In the genomic region with DNA sequence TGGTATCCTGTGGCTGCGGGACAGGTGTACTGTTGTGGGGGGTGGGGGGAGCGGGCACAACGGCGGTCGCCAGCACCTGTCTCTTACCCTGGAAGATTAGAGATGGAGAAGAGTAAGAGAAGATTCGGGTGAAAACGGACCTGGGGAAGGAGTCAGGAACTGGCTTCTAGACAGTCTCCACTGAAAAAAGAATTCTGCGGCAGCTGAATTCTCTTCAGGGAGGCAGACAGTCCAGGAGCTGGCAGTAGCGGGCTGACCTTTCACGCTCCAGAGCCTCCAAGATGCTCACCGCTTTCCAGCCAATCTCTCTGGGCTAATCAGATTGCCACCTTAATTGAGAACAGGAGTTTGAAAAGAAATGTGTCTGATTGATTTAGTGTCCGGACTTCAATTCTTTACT, we compare ENCODE assay signal across 11 mouse cellular contexts. TPM values are rescaled to one million over a fixed set of nuclear protein-coding genes. Genes with fewer than 3 reads are reported as not detected.
A peak's percentile ranks its signal among the peaks of the same experiment; 100 is the strongest.
DNase-seq lines count a peak whose midpoint lies in the region; ATAC-seq lines count a peak whose summit lies in the region.
"Had no signal": no experiment of that assay in that cellular context is flagged by ENCODE, and none has a peak within 500 bp of the region (broad histone marks: within the 10 kb centered on the region; RNA-seq: fewer than 3 reads in every experiment).

No protein-coding gene starts in this region.

- no peaks in the 10 kb centered on the region for H3K36me3 ChIP-seq in forebrain, embryonic 13.5 days (ENCODE audit: poor library complexity, severe bottlenecking)
- no peaks in the 10 kb centered on the region for H3K36me3 ChIP-seq in forebrain, embryonic 11.5 days (ENCODE audit: control insufficient read depth, insufficient read depth, low read length)
- H3K36me3 ChIP-seq in embryonic facial prominence, embryonic 10.5 days (replicated peaks) = no peaks in the 10 kb centered on the region
- H3K36me3 ChIP-seq in midbrain, embryonic 12.5 days = no peaks in the 10 kb centered on the region

- H3K4me3 ChIP-seq in forebrain, embryonic 13.5 days = no peak overlapping the region
- no peak overlapping the region for H3K4me3 ChIP-seq in forebrain, embryonic 11.5 days (ENCODE audit: low read depth, low read length)
- no peak overlapping the region for H3K4me3 ChIP-seq in embryonic facial prominence, embryonic 10.5 days
- H3K4me3 ChIP-seq in midbrain, embryonic 12.5 days = no peak overlapping the region

- H3K27me3 ChIP-seq in forebrain, embryonic 13.5 days = no peaks in the 10 kb centered on the region
- no peaks in the 10 kb centered on the region for H3K27me3 ChIP-seq in forebrain, embryonic 11.5 days (ENCODE audit: control insufficient read depth, insufficient read depth, low read length)
- H3K27me3 ChIP-seq in embryonic facial prominence, embryonic 10.5 days (replicated peaks; ENCODE audit: low read depth, poor library complexity, severe bottlenecking) = no peaks in the 10 kb centered on the region
- H3K27me3 ChIP-seq in midbrain, embryonic 12.5 days = no peaks in the 10 kb centered on the region

- no peak overlapping the region for H3K9ac ChIP-seq in forebrain, embryonic 13.5 days
- no peak overlapping the region for H3K9ac ChIP-seq in forebrain, embryonic 11.5 days (ENCODE audit: low read length)
- no peak overlapping the region for H3K9ac ChIP-seq in midbrain, embryonic 12.5 days (replicated peaks)
- H3K9ac ChIP-seq: liver, embryonic 14.5 days had no signal

- no peak for ATAC-seq in forebrain, embryonic 13.5 days
- no peak for ATAC-seq in forebrain, embryonic 11.5 days (replicated peaks; ENCODE audit: low FRiP score)
- ATAC-seq in midbrain, embryonic 12.5 days (ENCODE audit: low FRiP score, low read depth) = no peak

- DNase-seq in forebrain, embryonic 11.5 days (ENCODE audit: low spot score) = no peak
- DNase-seq in Muller cell, postnatal 12 days (ENCODE audit: inconsistent ontology term) = peak; percentile 48
- DNase-seq in embryonic facial prominence, embryonic 10.5 days (ENCODE audit: low spot score) = peak; percentile 42
- no peak for DNase-seq in yolk sac, embryonic 10.5 days (ENCODE audit: low spot score)
- DNase-seq in lung, postnatal 14 days = no peak
- no peak for DNase-seq in right cerebral cortex, postnatal 14 days
- DNase-seq: B cell, adult 2 months; kidney, adult 8-10 months had no signal

- 44% methylated on average over 12 of the region's 12 CpGs for WGBS in forebrain, embryonic 13.5 days
- WGBS in forebrain, embryonic 11.5 days = 40% methylated on average over 12 of the region's 12 CpGs
- WGBS in embryonic facial prominence, embryonic 10.5 days = 42% methylated on average over 12 of the region's 12 CpGs
- 44% methylated on average over 12 of the region's 12 CpGs for WGBS in midbrain, embryonic 12.5 days

- H3K27ac ChIP-seq in forebrain, embryonic 13.5 days = peak overlapping the region; percentile 8; the same call in 1 of the 2 replicates
- H3K27ac ChIP-seq in forebrain, embryonic 11.5 days (ENCODE audit: low read depth, low read length) = no peak overlapping the region
- no peak overlapping the region for H3K27ac ChIP-seq in embryonic facial prominence, embryonic 10.5 days (replicated peaks)
- peak overlapping the region; percentile 60; the same call in 1 of the 2 replicates for H3K27ac ChIP-seq in midbrain, embryonic 12.5 days (replicated peaks)
- H3K27ac ChIP-seq: liver, embryonic 14.5 days had no signal

- H3K4me2 ChIP-seq in forebrain, embryonic 13.5 days = no peak overlapping the region
- no peak overlapping the region for H3K4me2 ChIP-seq in forebrain, embryonic 11.5 days (ENCODE audit: low read depth, low read length, severe bottlenecking)
- H3K4me2 ChIP-seq in midbrain, embryonic 12.5 days (replicated peaks) = 0 out of 2 replicates have a peak overlapping the region, but pooled peaks have one; percentile 11

- H3K9me3 ChIP-seq in forebrain, embryonic 13.5 days (replicated peaks) = no peaks in the 10 kb centered on the region
- no peaks in the 10 kb centered on the region for H3K9me3 ChIP-seq in forebrain, embryonic 11.5 days (ENCODE audit: control insufficient read depth, low read length)
- H3K9me3 ChIP-seq in embryonic facial prominence, embryonic 10.5 days = no peaks in the 10 kb centered on the region
- H3K9me3 ChIP-seq in midbrain, embryonic 12.5 days = no peaks in the 10 kb centered on the region

- H3K4me1 ChIP-seq in forebrain, embryonic 13.5 days = peaks cover 21% of the 10 kb centered on the region
- H3K4me1 ChIP-seq in forebrain, embryonic 11.5 days (replicated peaks; ENCODE audit: control insufficient read depth, insufficient read depth, low read length) = peaks cover 2% of the 10 kb centered on the region; the same call in 1 of the 2 replicates
- H3K4me1 ChIP-seq in embryonic facial prominence, embryonic 10.5 days = peaks cover 31% of the 10 kb centered on the region
- peaks cover 38% of the 10 kb centered on the region for H3K4me1 ChIP-seq in midbrain, embryonic 12.5 days

RNA-seq across cellular contexts. Expression of a gene that starts 30.0 kb away (rescaled TPM):
- polyA plus RNA-seq in forebrain, embryonic 13.5 days (2015; fragmentation: Nextera tagmentation; extraction: Ambion mirVana) = 20.7 and 24.4 TPM in 2 replicates
- 13.7 and 14.4 TPM in 2 replicates for polyA plus RNA-seq in forebrain, embryonic 11.5 days (2014; fragmentation: Nextera tagmentation; extraction: Ambion mirVana)
- polyA plus RNA-seq in embryonic facial prominence, embryonic 10.5 days (2016; fragmentation: Nextera tagmentation; extraction: Ambion mirVana) = 7.3 and 8.4 TPM in 2 replicates
- 32.0 and 34.3 TPM in 2 replicates for polyA plus RNA-seq in midbrain, embryonic 12.5 days (2016; fragmentation: Nextera tagmentation; extraction: Ambion mirVana)

RNA-seq across cellular contexts. Expression of a gene that starts 54.0 kb away (rescaled TPM):
- 13.1 and 24.1 TPM in 2 replicates for polyA plus RNA-seq in forebrain, embryonic 13.5 days (2015; fragmentation: Nextera tagmentation; extraction: Ambion mirVana)
- 6.4 and 7.0 TPM in 2 replicates for polyA plus RNA-seq in forebrain, embryonic 11.5 days (2014; fragmentation: Nextera tagmentation; extraction: Ambion mirVana)
- polyA plus RNA-seq in embryonic facial prominence, embryonic 10.5 days (2016; fragmentation: Nextera tagmentation; extraction: Ambion mirVana) = 6.3 and 17.0 TPM in 2 replicates
- polyA plus RNA-seq in midbrain, embryonic 12.5 days (2016; fragmentation: Nextera tagmentation; extraction: Ambion mirVana) = 6.3 and 8.6 TPM in 2 replicates

Comparison
In these comparisons a context has a peak if more than half of its experiments do, and no peak if none do; other contexts are left out.
1. H3K27ac ChIP-seq: peak in forebrain, embryonic 13.5 days (single experiment) and midbrain, embryonic 12.5 days (single experiment); none in forebrain, embryonic 11.5 days (single experiment) and embryonic facial prominence, embryonic 10.5 days (single experiment).
2. DNase-seq: peak in Muller cell, postnatal 12 days (single experiment) and embryonic facial prominence, embryonic 10.5 days (single experiment); none in forebrain, embryonic 11.5 days (single experiment), yolk sac, embryonic 10.5 days (single experiment), lung, postnatal 14 days (single experiment) and right cerebral cortex, postnatal 14 days (single experiment).